Mouse (Mus musculus) ovary, postnatal 14 days (tissue): ENCODE measurements around the gene Lin7b.
"Not testable (repeated sequence)": the region's sequence is repeated elsewhere in the genome, so short reads cannot be mapped to it uniquely, and the experiment has no call there.

ENCODE experiments used
- DNase-seq: peaks from one replicate; pipeline ENCODE4 v3.0.0; 2022; ENCODE audit warnings: low spot score

Gene Lin7b

GRCm38 (mm10) chr7:45370475-45371311, at the start of gene Lin7b:
TSS of gene Lin7b (minus strand) at chr7:45370583.
- DNase-seq = peak; percentile 74

DNA sequence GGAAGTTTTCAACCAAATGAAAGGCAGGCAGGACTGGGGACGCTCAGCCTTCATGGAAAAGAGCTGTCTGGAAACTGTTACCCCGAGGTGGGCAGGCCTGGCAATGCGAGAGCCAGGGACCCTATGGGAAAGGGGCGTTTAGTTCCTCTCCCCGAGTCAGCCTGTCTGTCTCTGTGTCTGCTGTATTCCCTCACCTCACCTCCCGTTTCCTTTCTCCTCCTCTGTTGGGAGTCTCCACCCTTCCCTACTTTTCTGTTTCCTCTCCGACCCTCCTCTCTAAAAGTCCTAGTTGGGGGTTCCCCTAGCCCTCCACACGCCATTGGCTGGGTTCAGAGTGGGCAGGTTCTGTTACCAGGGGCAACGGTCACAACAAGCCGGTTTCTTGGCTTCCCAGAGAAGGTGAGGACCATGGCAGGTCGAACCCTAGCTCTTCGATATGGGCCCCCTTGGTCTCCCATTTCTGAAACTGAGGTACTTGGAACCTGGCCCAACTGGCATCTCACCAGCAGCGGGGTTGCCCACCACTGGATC, 47.6 kb upstream of the Lin7b start:
- no peak for DNase-seq

DNA sequence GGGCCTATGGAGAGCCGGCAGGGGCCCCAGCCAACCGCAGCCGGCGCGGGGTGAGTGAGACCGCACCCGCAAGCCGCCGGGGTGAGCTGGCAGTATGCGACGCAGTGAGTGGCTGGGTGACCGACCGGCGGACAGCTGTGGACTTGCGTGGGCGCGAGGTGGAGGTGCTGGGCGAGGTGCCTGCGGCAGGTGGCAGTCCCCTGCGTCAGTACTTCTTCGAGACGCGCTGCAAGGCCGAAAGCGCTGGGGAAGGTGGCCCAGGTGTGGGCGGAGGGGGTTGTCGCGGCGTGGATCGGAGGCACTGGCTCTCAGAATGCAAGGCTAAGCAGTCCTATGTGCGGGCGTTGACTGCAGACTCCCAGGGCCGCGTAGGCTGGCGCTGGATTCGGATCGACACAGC, 45.3 kb upstream of the Lin7b start:
- no peak for DNase-seq

DNA sequence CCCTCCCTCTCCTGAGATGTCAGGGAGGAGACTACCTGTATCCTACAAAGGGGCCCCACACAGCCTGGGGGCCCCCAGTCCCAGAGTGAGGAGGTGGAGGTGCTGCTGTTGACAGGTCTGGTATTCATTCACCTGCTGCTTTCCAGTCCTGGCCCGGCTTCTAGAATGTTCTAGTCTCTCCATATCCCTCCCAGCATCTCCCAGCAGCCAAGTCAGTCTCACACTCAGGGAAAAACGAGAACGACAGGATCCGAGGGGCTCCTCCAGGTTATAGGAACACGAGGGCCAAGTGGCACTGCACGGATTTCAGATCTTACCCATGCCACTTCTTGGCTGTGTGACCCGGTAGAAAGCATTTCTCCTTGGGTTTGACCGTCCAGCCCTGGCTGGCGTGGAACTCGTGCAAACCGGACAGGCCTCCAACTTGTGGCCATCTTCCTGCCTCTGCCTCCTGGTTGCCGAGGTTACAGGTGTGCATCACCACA, 44.4 kb upstream of the Lin7b start:
- DNase-seq = no peak

GRCm38 (mm10) chr7:45413864-45414739, 43.7 kb upstream of the Lin7b start:
- no peak for DNase-seq

GRCm38 (mm10) chr7:45413113-45413863, 42.9 kb upstream of the Lin7b start, which contains the start of gene Ntf5:
TSS of gene Ntf5 (plus strand) at chr7:45413695.
- DNase-seq = peak; percentile 38

DNA sequence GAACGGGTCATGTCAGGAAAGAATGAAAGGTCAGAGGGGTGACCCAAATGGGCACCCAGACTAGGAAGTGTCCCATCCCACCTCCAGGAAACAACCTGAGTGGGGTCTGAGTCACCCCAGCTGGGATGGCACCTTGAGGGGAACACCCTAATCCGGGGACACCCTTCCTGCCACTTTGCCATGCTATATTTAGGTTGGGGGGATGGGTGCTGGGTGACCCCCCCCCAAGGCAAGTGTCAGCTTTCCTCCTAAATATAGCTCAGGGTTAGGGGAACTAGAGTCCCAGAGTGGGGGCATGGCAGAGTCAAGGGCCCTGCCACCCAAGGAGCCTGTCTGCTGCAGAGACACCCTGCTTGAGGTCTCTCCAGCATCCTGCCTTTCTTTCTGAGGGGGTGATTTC, 42.0 kb upstream of the Lin7b start:
- no peak for DNase-seq

GRCm38 (mm10) chr7:45409497-45410163, 39.2 kb upstream of the Lin7b start:
- no peak for DNase-seq

DNA sequence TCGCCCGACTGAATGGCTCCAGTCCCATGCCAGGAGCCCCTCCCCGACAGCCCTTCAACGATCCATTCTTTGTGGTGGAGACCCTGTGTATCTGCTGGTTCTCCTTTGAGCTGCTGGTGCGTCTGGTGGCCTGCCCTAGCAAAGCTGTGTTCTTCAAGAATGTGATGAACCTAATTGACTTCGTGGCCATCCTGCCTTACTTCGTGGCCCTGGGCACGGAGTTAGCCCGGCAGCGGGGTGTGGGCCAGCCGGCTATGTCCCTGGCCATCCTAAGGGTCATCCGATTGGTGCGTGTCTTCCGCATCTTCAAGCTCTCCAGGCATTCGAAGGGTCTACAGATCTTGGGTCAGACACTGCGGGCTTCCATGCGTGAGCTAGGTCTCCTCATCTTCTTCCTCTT, 38.6 kb upstream of the Lin7b start:
- DNase-seq = no peak

- no peak for DNase-seq
Measured at GRCm38 (mm10) chr7:45408351-45408750, 38.0 kb upstream of the Lin7b start.

GRCm38 (mm10) chr7:45407836-45408235, 37.5 kb upstream of the Lin7b start:
- no peak for DNase-seq

DNA sequence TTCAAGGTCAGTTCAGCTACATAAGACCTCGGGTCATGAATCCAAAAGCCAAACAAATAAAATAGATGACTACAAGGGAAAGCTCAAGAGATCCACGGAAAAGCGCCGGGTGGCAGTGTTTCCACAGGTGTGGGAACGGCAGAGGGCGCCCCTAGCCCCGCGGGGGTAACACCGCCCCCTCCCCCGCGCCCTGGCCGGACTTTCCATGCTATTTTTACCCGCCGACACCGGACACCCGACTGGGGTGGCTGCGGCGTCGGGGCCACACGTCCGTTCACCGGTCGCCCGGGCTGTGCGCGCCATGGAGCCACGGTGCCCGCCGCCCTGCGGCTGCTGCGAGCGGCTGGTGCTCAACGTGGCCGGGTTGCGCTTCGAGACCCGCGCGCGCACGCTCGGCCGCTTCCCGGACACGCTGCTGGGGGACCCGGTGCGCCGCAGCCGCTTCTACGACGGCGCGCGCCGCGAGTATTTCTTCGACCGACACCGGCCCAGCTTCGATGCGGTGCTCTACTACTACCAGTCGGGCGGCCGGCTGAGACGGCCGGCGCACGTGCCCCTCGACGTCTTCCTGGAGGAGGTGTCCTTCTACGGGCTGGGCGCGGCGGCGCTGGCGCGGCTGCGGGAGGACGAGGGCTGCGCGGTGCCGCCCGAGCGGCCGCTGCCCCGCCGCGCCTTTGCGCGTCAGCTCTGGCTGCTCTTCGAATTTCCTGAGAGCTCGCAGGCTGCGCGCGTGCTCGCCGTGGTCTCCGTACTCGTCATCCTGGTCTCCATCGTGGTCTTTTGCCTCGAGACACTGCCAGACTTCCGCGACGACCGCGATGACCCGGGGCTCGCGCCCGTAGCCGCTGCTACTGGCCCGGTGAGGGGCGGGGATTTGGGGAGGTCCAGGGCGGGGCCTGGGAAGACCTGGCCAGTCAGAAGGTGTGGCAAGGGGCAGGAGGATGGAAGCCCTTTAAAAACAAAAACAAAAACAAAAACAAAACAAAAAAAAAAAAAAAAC, 36.1 kb upstream of the Lin7b start:
- no peak for DNase-seq

- peak; percentile 76 for DNase-seq
Measured at GRCm38 (mm10) chr7:45405091-45406075, 35.0 kb upstream of the Lin7b start, which contains the start of gene Kcna7. TSS of gene Kcna7 (plus strand) at chr7:45405653.

- peak; percentile 44 for DNase-seq
Measured at GRCm38 (mm10) chr7:45403532-45404261, 33.3 kb upstream of the Lin7b start.

DNA sequence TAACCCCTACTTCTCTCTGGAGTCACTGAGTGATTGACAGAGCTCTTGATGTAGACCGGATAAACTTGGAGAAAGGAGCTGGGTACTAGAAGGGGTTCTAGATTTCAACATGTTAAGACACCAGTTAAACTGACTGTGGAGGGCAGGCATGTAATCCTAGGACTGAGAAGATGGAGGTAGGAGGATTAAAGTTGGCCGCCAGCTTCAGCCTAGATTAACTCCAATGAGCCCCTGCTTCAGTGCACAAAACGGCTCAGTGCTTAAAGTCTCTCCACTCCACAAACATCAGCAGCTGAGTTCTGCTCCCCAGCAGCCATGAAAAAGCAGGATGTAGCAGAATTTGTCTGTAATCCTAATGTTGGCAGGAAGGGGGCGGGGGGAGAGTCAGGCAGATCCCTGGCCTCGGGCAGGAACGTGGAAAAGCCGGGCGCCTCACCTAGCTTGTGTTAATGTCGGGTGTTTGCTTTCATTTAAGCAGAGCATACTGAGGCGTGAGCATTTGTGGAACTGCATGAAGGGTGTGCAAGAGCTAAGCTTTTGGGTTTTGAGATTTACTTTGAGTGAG, 31.2 kb upstream of the Lin7b start:
- DNase-seq = no peak

DNA sequence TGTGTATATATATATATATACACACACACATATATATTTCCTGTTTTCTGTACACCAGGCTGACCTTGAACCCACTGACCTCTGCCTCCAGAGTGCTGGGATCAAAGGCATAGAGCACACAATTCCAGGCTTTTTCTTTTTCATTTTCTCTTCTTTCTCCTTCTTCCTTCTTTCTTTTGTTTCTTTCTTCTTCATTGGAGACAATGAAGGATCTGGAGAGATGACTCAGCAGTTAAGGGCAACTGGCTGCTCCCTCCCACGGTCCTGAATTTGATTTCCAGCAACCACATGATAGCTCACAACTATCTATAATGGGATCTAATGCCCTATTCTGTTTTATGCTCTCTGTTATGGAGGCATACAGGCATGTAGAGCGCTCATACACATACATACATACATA, 26.4 kb upstream of the Lin7b start:
- no peak for DNase-seq

DNA sequence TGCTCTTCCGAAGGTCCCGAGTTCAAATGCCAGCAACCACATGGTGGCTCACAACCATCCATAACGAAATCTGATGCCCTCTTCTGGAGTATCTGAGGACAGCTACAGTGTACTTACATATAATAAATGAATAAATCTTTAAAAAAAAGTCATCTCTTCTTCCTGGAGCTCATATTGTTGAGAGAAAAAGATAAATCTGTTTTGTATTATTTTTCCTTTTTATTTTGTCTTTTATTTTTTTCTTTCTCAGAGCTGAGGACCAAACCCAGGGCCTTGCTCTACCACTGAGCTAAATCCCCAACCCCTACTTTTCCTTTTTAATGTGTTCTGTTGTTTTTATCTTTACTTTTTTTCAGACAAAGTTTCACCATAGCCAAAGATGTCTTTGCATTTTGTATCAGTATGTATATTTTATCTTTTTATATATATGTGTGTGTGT, 26.0 kb upstream of the Lin7b start:
- not testable (repeated sequence) for DNase-seq
